Mouse (Mus musculus) stomach, postnatal 0 days (tissue): ENCODE measurements around the gene Pif1.

Experiments used
- CTCF ChIP-seq: IDR thresholded peaks from 2 replicates; pipeline ENCODE4 v1.5.1; 2016; ENCODE audit warnings: antibody characterized with exemption, low read depth, mild to moderate bottlenecking, moderate library complexity
- EP300 ChIP-seq: optimal IDR thresholded peaks from 2 replicates; pipeline ENCODE3; 2016; ENCODE audit warnings: antibody characterized with exemption

DNA sequence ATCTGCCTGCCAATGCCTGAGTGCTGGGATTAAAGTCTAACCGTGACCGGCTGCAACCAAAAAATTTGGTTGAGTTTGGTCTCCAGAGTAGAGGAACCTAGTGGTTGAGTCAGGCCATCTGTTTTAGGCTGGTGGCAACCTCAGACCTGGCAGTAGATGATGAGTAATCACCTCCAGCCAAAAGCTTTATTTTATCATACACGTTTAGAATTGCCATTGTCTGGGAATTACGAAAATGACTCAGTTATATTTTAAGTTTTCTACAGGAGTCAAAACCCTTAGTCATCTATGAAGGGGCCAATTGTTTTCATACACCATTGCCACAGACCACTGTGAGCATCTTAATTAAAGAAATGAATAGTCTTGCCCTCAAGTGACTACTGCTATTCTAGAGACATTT, 50.0 kb downstream of the Pif1 start:
- TF ChIP-seq EP300: no peak
- no peak for TF ChIP-seq CTCF
